Mouse (Mus musculus) urinary bladder, adult 2 months (tissue): ENCODE results near the gene Uba1. TPM values are rescaled to one million over a fixed set of nuclear protein-coding genes. Genes with fewer than 3 reads are reported as not detected.
"Not testable (repeated sequence)": the region's sequence is repeated elsewhere in the genome, so short reads cannot be mapped to it uniquely, and the experiment has no call there.

ENCODE experiments used
- DNase-seq: peaks from one replicate; pipeline ENCODE4 v3.0.0; 2022; ENCODE audit warnings: low spot score
- polyA plus RNA-seq: library from polyadenylated mRNA; depleted of rRNA; stranded (reverse); fragments of >200 nt; gene quantifications from 2 replicates; pipeline ENCODE4 v1.2.3, GENCODE M21; 2012; rRNA removed

The Uba1 gene
- polyA plus RNA-seq, 1 experiment: 153 TPM

DNA sequence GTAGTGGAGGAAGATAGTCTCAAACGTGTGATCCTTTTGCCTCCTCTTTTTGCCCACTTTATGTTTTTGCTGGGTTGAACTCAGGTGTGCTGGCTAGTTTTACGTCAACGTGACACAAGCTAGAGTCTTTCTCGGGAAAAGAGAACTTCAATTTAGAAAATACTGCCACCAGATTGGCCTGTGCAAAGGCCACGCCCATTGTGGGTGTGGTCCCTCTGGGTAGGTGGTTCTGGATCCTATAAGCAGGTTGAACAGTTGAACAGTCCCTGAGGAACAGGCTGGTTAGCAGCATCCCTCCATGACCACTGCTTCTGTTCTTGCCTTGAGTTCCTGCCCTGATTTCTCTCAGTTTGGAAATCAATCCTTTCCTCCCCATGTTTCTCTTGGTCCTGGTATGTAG lies 70.6 kb downstream of the Uba1 start:
- DNase-seq: no peak

GRCm38 (mm10) chrX:20730048-20730447 lies 71.9 kb downstream of the Uba1 start:
- DNase-seq: not testable (repeated sequence)

Other genes starting within 250 kb of the Uba1 start
- gene Jade3, start 232.6 kb upstream of the Uba1 start, polyA plus RNA-seq: 6.3 and 7.4 TPM in 2 replicates
- 0.58 and 0.84 TPM in 2 replicates for gene Rgn, start 108.5 kb upstream of the Uba1 start, polyA plus RNA-seq
- gene Rbm10, start 40.8 kb upstream of the Uba1 start, polyA plus RNA-seq: 32.9 and 33.3 TPM in 2 replicates
- gene Ndufb11, start 40.7 kb upstream of the Uba1 start, polyA plus RNA-seq: 206 and 219 TPM in 2 replicates
- gene Cdk16, start 29.6 kb downstream of the Uba1 start, polyA plus RNA-seq: 153 and 188 TPM in 2 replicates
- 12.6 and 13.4 TPM in 2 replicates for gene Usp11, start 45.6 kb downstream of the Uba1 start, polyA plus RNA-seq
- 132 and 153 TPM in 2 replicates for gene Araf, start 139.5 kb downstream of the Uba1 start, polyA plus RNA-seq
- gene Timp1, start 211.8 kb downstream of the Uba1 start, polyA plus RNA-seq: 18.2 and 21.5 TPM in 2 replicates